Mouse (Mus musculus) midbrain, embryonic 15.5 days (tissue): ENCODE data around the gene Elfn2. TPM values are rescaled to one million over a fixed set of nuclear protein-coding genes. Genes with fewer than 3 reads are reported as not detected.

Experiments
- ATAC-seq: fragments of 200-750 bp; cut with Nextera tagmentation; replicated peaks from 2 replicates; pipeline ENCODE4 v1.8.0; 2017; ENCODE audit warnings: moderate TSS enrichment
- H3K27ac ChIP-seq: fragments of 300-500 bp; sonication (generic); 2 replicates; pipeline ENCODE4 v1.5.1; 2015; ENCODE audit warnings: mild to moderate bottlenecking, inconsistent platforms
- H3K27me3 ChIP-seq: fragments of 300-500 bp; sonication (generic); replicated peaks from 2 replicates; pipeline ENCODE4 v1.6.1; 2015; ENCODE audit warnings: inconsistent platforms
- H3K36me3 ChIP-seq: fragments of 300-500 bp; sonication (generic); replicated peaks from 2 replicates; pipeline ENCODE4 v1.6.1; 2015; ENCODE audit warnings: inconsistent platforms
- H3K4me1 ChIP-seq: fragments of 300-500 bp; sonication (generic); 2 replicates; pipeline ENCODE4 v1.6.1; 2015; ENCODE audit warnings: inconsistent platforms
- H3K4me2 ChIP-seq: fragments of 300-500 bp; sonication (generic); 2 replicates; pipeline ENCODE4 v1.6.1; 2015; ENCODE audit warnings: inconsistent platforms, mild to moderate bottlenecking, moderate library complexity
- H3K4me3 ChIP-seq: fragments of 300-500 bp; sonication (generic); 2 replicates; pipeline ENCODE4 v1.5.1; 2015; ENCODE audit warnings: mild to moderate bottlenecking, inconsistent platforms
- H3K9ac ChIP-seq: fragments of 300-500 bp; sonication (generic); 2 replicates; pipeline ENCODE4 v1.6.1; 2015; ENCODE audit warnings: mild to moderate bottlenecking, inconsistent platforms
- H3K9me3 ChIP-seq: fragments of 300-500 bp; sonication (generic); 2 replicates; pipeline ENCODE4 v1.6.1; 2016; ENCODE audit warnings: inconsistent platforms
- WGBS: fragments of 180-500 bp; shearing (Covaris S2); methylation state at CpG from one replicate; pipeline ENCODE4 v1.1.7; 2015; ENCODE audit warnings: mixed read lengths; 5-methylcytosine and 5-hydroxymethylcytosine counted together
- polyA plus RNA-seq: library from polyadenylated mRNA; unstranded; fragments of >200 nt; fragmentation: Nextera tagmentation; extraction: Ambion mirVana; gene quantifications from 2 replicates; pipeline ENCODE4 v1.2.1, GENCODE M21; 2015

The Elfn2 gene
- polyA plus RNA-seq, 1 experiment from 2014 or later = 11.1 TPM

DNA sequence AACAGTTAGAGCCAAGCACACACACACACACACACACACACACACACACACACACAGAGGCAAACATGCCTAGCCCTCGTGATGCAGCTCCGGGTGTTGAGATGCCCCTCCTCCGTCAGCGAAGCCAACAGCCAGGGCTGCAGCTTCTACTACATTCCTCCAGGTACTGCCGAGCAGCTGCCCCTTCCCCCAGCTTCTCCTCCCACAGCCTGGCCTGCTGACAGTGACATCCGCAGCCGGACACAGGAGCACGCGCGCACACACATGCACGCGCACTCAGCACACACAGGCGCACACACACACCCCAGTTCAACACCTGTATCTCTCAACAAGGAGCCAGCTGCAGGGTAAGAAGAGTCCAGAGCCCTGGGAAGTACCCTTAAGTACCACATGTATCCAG, 1.6 kb downstream of the Elfn2 start:
- no peaks in the 10 kb centered on the region for H3K9me3 ChIP-seq
- WGBS = 48% methylated on average over 13 of the region's 13 CpGs
- peak overlapping the region; percentile 83 for H3K4me2 ChIP-seq
- 0 out of 2 replicates have a peak, but pooled peaks have one; percentile 4 for ATAC-seq
- peak overlapping the region; percentile 78 for H3K4me3 ChIP-seq
- H3K27ac ChIP-seq = peak overlapping the region; percentile 80
- peaks cover 8% of the 10 kb centered on the region for H3K27me3 ChIP-seq
- H3K36me3 ChIP-seq = no peaks in the 10 kb centered on the region
- H3K4me1 ChIP-seq = peaks cover 64% of the 10 kb centered on the region
- H3K9ac ChIP-seq = peak overlapping the region; percentile 79

DNA sequence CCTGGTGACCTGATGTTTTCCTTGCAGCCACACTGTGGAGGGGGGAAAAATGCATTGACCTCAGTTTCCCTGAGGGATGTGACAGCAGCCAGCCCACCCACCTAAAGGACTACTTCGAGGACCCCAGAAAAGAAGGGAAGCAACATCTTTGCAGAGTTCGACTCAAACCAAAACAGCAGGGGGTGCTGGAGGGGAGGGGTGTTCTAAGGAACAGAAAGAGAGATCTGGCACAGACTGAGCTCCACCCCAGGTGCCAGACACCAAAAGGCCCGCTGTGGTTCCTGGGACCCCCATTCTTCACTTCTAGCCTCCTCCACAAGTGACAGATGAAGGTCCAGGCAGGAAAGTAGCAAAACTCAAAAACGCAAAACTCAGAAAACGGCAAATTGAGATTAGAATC, 2.7 kb downstream of the Elfn2 start:
- no peak overlapping the region for H3K9ac ChIP-seq
- 56% methylated on average over 5 of the region's 5 CpGs for WGBS
- H3K4me1 ChIP-seq = peaks cover 75% of the 10 kb centered on the region
- H3K36me3 ChIP-seq = no peaks in the 10 kb centered on the region
- no peak for ATAC-seq
- H3K4me3 ChIP-seq = 0 out of 2 replicates have a peak overlapping the region, but pooled peaks have one; percentile 78
- H3K27ac ChIP-seq = no peak overlapping the region
- no peaks in the 10 kb centered on the region for H3K9me3 ChIP-seq
- peak overlapping the region; percentile 83 for H3K4me2 ChIP-seq
- peaks cover 14% of the 10 kb centered on the region for H3K27me3 ChIP-seq

DNA sequence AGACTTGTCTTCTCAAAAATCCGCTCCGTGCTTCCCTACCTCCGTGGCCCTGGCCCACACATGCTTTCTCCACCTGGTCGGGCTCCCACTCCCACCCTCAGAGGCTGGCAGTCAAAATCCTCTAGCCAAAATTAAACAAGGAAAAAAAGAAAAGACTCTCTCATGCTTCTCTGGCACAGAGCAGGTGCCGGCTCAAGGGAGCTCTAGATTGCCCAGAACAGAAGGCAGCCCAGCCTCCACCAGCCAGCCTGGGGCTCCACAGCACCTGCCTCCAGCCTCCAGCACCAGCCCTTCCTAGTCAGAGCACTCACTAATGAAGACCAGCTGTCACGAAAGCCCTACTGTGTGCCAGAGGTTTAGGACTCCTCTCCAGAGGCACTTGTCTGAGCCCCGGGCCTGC, 4.8 kb downstream of the Elfn2 start:
- ATAC-seq = no peak
- H3K4me2 ChIP-seq = peak overlapping the region; percentile 68; the same call in 1 of the 2 replicates
- WGBS = 74% methylated on average over 7 of the region's 7 CpGs
- H3K27me3 ChIP-seq = peaks cover 8% of the 10 kb centered on the region; the same call in 1 of the 2 replicates
- peaks cover 81% of the 10 kb centered on the region for H3K4me1 ChIP-seq
- H3K9me3 ChIP-seq = no peaks in the 10 kb centered on the region
- no peak overlapping the region for H3K9ac ChIP-seq
- H3K4me3 ChIP-seq = no peak overlapping the region
- no peaks in the 10 kb centered on the region for H3K36me3 ChIP-seq
- H3K27ac ChIP-seq = no peak overlapping the region

DNA sequence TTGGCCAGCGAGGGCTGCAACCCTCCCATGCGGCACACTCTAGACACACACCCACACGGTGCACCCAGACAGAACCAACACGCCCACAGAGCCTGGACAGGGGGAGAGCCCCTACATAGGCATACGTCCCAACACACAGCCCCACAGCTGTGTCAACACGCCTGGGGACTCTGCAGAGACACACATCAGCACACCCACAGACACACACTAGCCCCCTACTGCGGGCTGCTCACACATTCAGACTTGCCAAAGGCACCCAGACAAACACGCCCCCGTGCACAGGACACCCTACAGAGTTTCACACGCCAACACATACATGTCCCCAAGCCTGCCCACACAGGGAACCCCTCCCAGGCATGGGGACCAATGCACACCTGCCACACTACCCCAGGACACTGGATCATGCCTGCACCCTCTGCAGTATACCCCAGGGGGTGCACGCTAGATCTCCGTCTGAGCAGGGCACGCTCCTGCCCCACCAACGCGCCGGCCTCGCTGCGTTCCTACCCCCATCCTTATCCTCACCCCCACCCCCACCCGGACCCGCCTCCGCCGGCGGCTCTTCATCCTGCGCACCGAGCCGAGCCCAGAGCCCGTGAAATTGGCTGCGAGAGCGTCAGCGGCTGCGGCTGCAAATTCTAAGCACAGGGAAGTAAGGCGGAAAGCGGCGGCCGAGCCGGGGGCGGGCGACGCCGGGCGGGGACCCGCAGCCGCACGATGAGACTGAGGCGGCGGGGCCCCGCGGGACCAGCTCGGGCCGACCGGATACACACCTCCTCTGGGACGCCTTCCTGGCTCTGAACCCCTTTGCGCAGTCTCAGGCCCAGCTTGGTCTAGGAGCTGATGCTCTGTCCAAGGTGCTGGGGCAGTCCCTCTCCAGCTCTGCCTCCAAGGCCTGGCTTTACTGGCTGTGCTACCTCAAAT, 6.0 kb downstream of the Elfn2 start:
- no peaks in the 10 kb centered on the region for H3K9me3 ChIP-seq
- ATAC-seq = peak; percentile 7; the same call in 1 of the 2 replicates
- 7% methylated on average over 53 of the region's 53 CpGs for WGBS
- peak overlapping the region; percentile 68 for H3K4me2 ChIP-seq
- peak overlapping the region; percentile 21 for H3K9ac ChIP-seq
- H3K27ac ChIP-seq = peak overlapping the region; percentile 31; the same call in 1 of the 2 replicates
- H3K36me3 ChIP-seq = no peaks in the 10 kb centered on the region
- peaks cover 74% of the 10 kb centered on the region for H3K4me1 ChIP-seq
- peak overlapping the region; percentile 29 for H3K4me3 ChIP-seq
- peaks cover 8% of the 10 kb centered on the region; the same call in 1 of the 2 replicates for H3K27me3 ChIP-seq

DNA sequence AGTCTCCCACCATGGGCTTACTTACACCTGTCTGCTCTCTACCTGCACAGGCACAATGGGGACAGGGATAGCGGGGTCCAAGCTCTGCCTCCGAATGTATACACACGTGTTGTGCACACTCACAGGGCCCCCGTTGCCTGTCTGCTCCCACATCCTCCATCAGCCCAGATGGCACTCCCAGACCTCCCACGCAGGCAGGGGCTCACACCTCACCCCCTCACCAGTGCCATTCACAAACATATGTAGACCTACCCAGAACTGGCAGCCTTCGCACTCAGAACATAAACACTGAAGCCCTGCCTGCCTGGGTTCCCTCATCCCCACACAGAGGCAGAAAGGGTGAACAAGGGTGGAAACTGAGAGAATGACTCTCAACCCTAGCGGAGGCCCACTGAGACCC, 6.6 kb downstream of the Elfn2 start:
- no peaks in the 10 kb centered on the region for H3K36me3 ChIP-seq
- peak overlapping the region; percentile 68 for H3K4me2 ChIP-seq
- 0 out of 2 replicates have a peak overlapping the region, but pooled peaks have one; percentile 29 for H3K4me3 ChIP-seq
- no peak overlapping the region for H3K27ac ChIP-seq
- H3K9me3 ChIP-seq = no peaks in the 10 kb centered on the region
- WGBS = 79% methylated on average over 7 of the region's 7 CpGs
- 0 out of 2 replicates have a peak overlapping the region, but pooled peaks have one; percentile 21 for H3K9ac ChIP-seq
- H3K27me3 ChIP-seq = peaks cover 8% of the 10 kb centered on the region; the same call in 1 of the 2 replicates
- H3K4me1 ChIP-seq = peaks cover 70% of the 10 kb centered on the region
- ATAC-seq = no peak

DNA sequence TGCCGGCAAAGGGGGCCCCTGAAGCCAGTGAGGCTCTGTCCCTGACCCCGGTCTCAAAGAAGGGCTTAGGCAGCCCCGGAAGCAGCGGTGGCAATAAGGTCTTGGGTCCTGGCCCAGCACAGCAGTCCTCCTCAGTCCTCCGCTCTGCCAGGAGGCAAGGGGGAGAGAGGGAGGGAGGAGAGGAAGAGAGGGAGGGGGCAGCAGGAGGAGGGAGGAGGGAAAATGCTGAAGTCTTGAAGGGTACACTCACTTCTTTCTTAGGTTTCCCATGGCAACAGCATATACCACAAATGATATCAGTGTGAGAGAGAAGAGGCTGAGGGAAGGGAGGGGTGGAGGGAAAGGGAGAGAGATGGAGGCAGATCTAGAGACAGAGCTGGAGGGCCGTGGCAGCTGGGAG, 7.9 kb downstream of the Elfn2 start:
- H3K4me1 ChIP-seq = peaks cover 57% of the 10 kb centered on the region
- WGBS = 9% methylated on average over 6 of the region's 6 CpGs

DNA sequence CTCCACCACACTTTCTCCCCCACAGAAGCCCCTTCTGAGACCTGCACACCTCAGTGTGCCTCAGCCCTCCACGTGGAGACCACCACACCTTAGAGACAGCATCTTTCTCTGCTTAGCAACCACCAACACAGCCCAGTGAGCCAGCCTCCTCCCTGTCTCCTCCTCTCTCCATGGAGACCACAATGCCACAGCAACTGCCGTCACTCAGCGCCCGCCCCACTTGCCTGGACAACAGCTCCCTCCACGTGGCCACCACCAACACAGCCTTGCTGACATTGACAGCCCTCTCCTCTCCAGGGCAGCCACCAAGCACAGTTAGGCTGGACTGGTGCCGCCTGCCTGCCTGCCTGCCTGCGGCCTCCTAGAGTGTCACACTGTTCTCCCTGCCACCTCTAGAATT, 8.8 kb downstream of the Elfn2 start:
- Histone ChIP-seq H3K36me3 (no peaks in the 10 kb centered on the region), H3K4me3 (no peak overlapping the region), H3K9me3 (no peaks in the 10 kb centered on the region), H3K9ac (peak overlapping the region; percentile 22; the same call in 1 of the 2 replicates), H3K4me1 (peaks cover 54% of the 10 kb centered on the region), H3K27me3 (peaks cover 8% of the 10 kb centered on the region; the same call in 1 of the 2 replicates), H3K27ac (peak overlapping the region; percentile 73), H3K4me2 (peak overlapping the region; percentile 41)
- ATAC-seq = peak; percentile 55
- 10% methylated on average over 7 of the region's 7 CpGs for WGBS

More for the DNA sequence above, 7.9 kb downstream of the Elfn2 start:
- peak overlapping the region; percentile 22; the same call in 1 of the 2 replicates for H3K9ac ChIP-seq
- peak overlapping the region; percentile 18; the same call in 1 of the 2 replicates for H3K4me3 ChIP-seq
- H3K27me3 ChIP-seq = peaks cover 8% of the 10 kb centered on the region; the same call in 1 of the 2 replicates
- peak overlapping the region; percentile 41 for H3K4me2 ChIP-seq
- ATAC-seq = peak; percentile 76
- no peaks in the 10 kb centered on the region for H3K36me3 ChIP-seq
- no peaks in the 10 kb centered on the region for H3K9me3 ChIP-seq
- peak overlapping the region; percentile 73 for H3K27ac ChIP-seq

DNA sequence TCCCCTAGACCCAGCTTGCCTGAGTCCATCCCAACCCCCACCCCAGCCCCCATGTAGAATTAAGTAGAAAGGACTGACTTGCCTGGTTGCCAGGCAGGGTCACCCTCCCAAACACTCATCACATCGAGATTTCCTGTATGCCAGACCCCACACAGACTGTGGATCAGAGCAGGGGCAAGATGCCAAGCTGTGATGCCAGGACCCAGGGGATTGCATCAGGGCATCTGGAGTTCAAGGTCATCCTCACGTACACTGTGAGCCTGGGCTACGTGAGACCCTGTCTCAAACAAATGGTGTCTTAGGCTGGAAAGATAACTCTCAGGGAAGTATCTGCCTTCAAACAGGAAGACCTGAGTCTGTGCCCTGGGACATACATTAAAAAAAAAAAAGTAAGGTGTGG, 11.9 kb downstream of the Elfn2 start:
- WGBS = 58% methylated on average over 3 of the region's 3 CpGs
- Histone ChIP-seq H3K9ac (no peak overlapping the region), H3K4me2 (no peak overlapping the region), H3K9me3 (no peaks in the 10 kb centered on the region), H3K36me3 (no peaks in the 10 kb centered on the region), H3K27me3 (peaks cover 3% of the 10 kb centered on the region; the same call in 1 of the 2 replicates), H3K27ac (no peak overlapping the region), H3K4me3 (no peak overlapping the region), H3K4me1 (peaks cover 27% of the 10 kb centered on the region)
- no peak for ATAC-seq

DNA sequence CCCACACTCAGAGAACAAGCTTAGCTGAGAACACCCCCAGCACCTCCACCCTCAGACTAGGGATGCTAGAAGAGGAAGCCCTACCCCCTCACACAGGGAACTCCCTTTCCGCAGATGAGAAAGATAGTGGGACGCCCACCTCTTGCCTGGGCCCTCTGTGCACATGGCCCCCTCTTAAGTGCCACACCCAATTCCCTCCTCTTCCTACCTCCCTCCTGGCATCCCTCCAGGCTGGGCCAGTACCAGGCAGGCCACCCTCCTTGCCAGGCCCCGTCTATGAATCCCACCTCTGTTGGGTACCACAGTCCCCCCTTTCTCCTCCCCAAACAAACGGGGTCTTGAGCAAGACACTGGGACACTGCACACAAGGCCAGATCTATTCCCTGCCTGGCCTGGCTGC, 13.7 kb downstream of the Elfn2 start:
- 62% methylated on average over 4 of the region's 4 CpGs for WGBS
- no peak overlapping the region for H3K4me3 ChIP-seq
- ATAC-seq = 0 out of 2 replicates have a peak, but pooled peaks have one; percentile 29
- no peak overlapping the region for H3K4me2 ChIP-seq
- peaks cover 9% of the 10 kb centered on the region for H3K4me1 ChIP-seq
- H3K27ac ChIP-seq = no peak overlapping the region
- no peaks in the 10 kb centered on the region for H3K9me3 ChIP-seq
- no peaks in the 10 kb centered on the region for H3K27me3 ChIP-seq
- no peaks in the 10 kb centered on the region for H3K36me3 ChIP-seq
- H3K9ac ChIP-seq = no peak overlapping the region

DNA sequence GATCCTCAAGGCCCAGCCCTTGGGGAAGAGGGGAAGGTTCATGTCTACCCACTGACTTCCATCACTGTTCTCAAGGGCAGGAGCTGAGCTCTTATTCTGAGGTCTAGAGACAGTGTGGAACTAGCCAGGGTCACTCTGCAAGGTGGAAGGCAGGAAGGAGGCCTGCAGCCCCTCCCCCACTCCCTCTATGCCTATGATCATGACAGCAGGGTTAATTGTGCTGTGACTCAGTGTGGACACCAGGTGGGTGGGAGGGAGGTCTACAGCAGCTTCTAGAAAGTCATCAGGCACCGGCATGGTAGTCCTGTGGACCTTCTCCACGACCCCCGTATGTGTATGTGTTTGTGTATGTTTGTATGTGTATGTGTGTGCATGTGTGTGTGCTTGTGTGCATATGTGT, 14.6 kb downstream of the Elfn2 start:
- Histone ChIP-seq H3K4me3 (no peak overlapping the region), H3K27me3 (no peaks in the 10 kb centered on the region), H3K36me3 (no peaks in the 10 kb centered on the region), H3K9ac (no peak overlapping the region), H3K4me2 (no peak overlapping the region), H3K9me3 (no peaks in the 10 kb centered on the region), H3K4me1 (peaks cover 2% of the 10 kb centered on the region; the same call in 1 of the 2 replicates), H3K27ac (no peak overlapping the region)
- 91% methylated on average over 3 of the region's 3 CpGs for WGBS
- no peak for ATAC-seq

DNA sequence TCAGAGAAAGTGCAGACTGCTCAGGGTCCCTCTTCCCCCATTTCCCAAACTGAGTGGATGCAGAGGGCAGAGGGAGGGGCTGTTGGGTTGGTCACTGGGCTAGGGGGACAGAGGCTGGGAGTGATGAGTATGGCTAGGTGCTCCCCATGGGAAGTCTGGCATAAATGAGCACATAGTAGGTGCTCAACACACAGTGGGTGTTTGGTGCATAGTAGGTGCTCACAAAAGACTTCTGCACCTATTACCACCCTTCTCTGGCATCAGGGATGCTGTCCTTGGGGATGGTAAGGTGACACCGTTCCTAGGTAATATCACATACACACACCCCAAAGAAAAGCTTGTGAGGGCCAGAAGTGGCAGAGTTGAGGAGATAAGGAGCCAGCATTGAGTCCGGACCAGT, 18.2 kb downstream of the Elfn2 start:
- H3K9me3 ChIP-seq = no peaks in the 10 kb centered on the region
- ATAC-seq = no peak
- no peak overlapping the region for H3K4me3 ChIP-seq
- 91% methylated on average over 2 of the region's 2 CpGs for WGBS
- no peak overlapping the region for H3K9ac ChIP-seq
- no peaks in the 10 kb centered on the region for H3K27me3 ChIP-seq
- no peak overlapping the region for H3K27ac ChIP-seq
- H3K4me2 ChIP-seq = no peak overlapping the region
- no peaks in the 10 kb centered on the region for H3K36me3 ChIP-seq
- peaks cover 9% of the 10 kb centered on the region; the same call in 1 of the 2 replicates for H3K4me1 ChIP-seq

DNA sequence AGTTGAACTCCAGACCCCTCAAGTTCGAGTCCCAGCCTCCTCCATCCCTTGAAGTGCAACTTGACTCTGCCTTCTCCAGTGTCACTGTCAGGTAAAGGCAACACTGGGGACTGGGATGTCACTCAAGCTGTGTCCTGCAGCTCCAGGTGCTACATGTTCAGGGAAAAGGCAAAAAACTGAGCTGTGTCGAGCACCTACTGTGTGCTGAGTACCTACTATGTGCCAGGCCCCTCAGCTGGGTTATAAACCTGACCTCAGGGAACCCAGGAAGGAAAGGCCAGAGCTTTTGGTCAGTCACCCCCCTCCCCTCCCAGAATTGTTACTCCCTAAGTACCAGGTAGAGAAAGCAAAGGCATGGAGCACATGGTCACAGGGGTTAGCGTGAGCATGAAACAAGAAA, 19.1 kb downstream of the Elfn2 start:
- ATAC-seq = no peak
- Histone ChIP-seq H3K9ac (no peak overlapping the region), H3K4me2 (no peak overlapping the region), H3K27ac (no peak overlapping the region), H3K27me3 (no peaks in the 10 kb centered on the region), H3K4me1 (peaks cover 9% of the 10 kb centered on the region; the same call in 1 of the 2 replicates), H3K4me3 (no peak overlapping the region), H3K9me3 (no peaks in the 10 kb centered on the region), H3K36me3 (no peaks in the 10 kb centered on the region)
- WGBS = 66% methylated on average over 3 of the region's 3 CpGs
